Mouse (Mus musculus) cerebellum, adult 2 months (tissue): ENCODE measurements around the gene Tmed9.

ENCODE experiments used
- CTCF ChIP-seq: fragments of 200-500 bp; IDR thresholded peaks from 2 replicates; pipeline ENCODE4 v1.5.1; 2011; ENCODE audit warnings: low read depth, mild to moderate bottlenecking, control low read depth, low read length, moderate library complexity, borderline replicate concordance; ENCODE audit not compliant: insufficient read depth
- POLR2A ChIP-seq: fragments of 200-500 bp; IDR thresholded peaks from 2 replicates; pipeline ENCODE4 v1.6.1; 2011; ENCODE audit warnings: low read length, control low read depth, borderline replicate concordance; ENCODE audit not compliant: insufficient read depth

GRCm38 (mm10) chr13:55635146-55635571, 61.6 kb downstream of the Tmed9 start:
- no peak for TF ChIP-seq CTCF
- no peak for TF ChIP-seq POLR2A
